Mouse (Mus musculus) forebrain, embryonic 12.5 days (tissue): ENCODE data around the gene Dlst. TPM values are rescaled to one million over a fixed set of nuclear protein-coding genes. Genes with fewer than 3 reads are reported as not detected.
A peak's percentile ranks its signal among the peaks of the same experiment; 100 is the strongest.

Source experiments
- ATAC-seq: fragments of 200-750 bp; cut with Nextera tagmentation; 2 replicates; pipeline ENCODE4 v1.8.0; 2017; ENCODE audit warnings: moderate TSS enrichment; ENCODE audit not compliant: low FRiP score
- H3K27ac ChIP-seq: fragments of 300-500 bp; sonication (generic); 2 replicates; pipeline ENCODE4 v1.5.1; 2016; ENCODE audit warnings: mild to moderate bottlenecking
- H3K27me3 ChIP-seq: fragments of 300-500 bp; sonication (generic); 2 replicates; pipeline ENCODE4 v1.6.1; 2016; ENCODE audit warnings: mild to moderate bottlenecking
- H3K36me3 ChIP-seq: fragments of 300-500 bp; sonication (generic); replicated peaks from 2 replicates; pipeline ENCODE4 v1.6.1; 2016; ENCODE audit warnings: mild to moderate bottlenecking
- H3K4me1 ChIP-seq: fragments of 300-500 bp; sonication (generic); 2 replicates; pipeline ENCODE4 v1.6.1; 2016
- H3K4me2 ChIP-seq: fragments of 300-500 bp; sonication (generic); 2 replicates; pipeline ENCODE4 v1.6.1; 2016; ENCODE audit warnings: mild to moderate bottlenecking, moderate library complexity
- H3K4me3 ChIP-seq: fragments of 300-500 bp; sonication (generic); replicated peaks from 2 replicates; pipeline ENCODE4 v1.5.1; 2016; ENCODE audit warnings: mild to moderate bottlenecking
- H3K9ac ChIP-seq: fragments of 300-500 bp; sonication (generic); 2 replicates; pipeline ENCODE4 v1.6.1; 2016; ENCODE audit warnings: mild to moderate bottlenecking
- H3K9me3 ChIP-seq: fragments of 300-500 bp; sonication (generic); 2 replicates; pipeline ENCODE4 v1.6.1; 2016
- WGBS: fragments of 180-500 bp; shearing (Covaris S2); methylation state at CpG from one replicate; pipeline ENCODE4 v1.1.7; 2016; 5-methylcytosine and 5-hydroxymethylcytosine counted together
- polyA plus RNA-seq: library from polyadenylated mRNA; unstranded; fragments of >200 nt; fragmentation: Nextera tagmentation; extraction: Ambion mirVana; gene quantifications from 2 replicates; pipeline ENCODE4 v1.2.1, GENCODE M21; 2016

Dlst gene
- polyA plus RNA-seq, result 104 and 109 TPM in 2 replicates

DNA sequence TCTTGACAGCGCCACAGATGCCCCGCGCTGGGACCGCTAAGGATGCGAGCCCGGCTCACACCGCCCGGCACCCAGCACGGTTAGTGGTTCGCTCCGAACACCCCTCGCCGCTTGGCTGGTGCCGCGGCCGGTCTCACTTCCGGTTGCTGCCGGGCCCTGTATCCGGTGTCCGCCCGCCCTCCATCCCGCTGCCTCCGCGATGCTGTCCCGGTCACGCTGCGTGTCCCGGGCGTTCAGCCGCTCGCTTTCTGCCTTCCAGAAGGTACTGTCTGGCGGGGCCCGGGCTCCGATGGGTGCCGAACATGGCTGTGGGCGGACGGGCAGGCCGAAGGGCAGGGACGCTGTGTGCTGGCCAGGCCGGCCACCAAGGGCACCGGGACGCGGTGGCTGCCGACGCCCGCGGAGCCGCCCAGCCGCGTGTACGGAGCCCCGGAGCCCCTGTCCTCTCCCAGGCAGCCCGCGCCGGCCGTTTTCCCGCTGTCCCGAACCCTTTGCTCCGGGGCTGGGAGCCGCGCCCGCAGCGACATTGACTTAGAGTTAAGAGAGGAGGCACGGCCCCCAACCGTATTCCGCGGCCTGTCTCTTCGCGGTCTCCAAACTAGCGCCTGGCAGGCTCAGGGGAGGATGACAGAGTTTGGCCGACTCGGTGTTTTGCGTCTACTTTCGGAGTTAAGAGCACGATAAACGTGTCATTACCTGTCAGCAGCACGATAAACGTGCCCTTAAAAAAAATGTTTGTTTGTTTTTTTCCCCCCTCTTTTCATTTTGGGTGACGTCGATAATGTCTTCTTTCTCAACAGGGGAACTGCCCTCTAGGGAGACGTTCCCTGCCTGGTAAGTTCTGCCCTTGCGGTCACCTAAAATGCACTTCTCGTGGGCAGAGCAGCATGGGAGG lies at the start of gene Dlst, which contains the start of gene Prox2:
Gene Dlst, plus strand, starts transcription at position 136 of the 895 bp plus-strand sequence.
Gene Prox2, minus strand, starts transcription at position 62 of the 895 bp plus-strand sequence.
- Histone ChIP-seq H3K4me2 (peak within 1 kb of the TSS; percentile 90), H3K9ac (peak within 1 kb of the TSS; percentile 98), H3K4me3 (peak within 1 kb of the TSS; percentile 99), H3K36me3 (peaks cover 14% of the 10 kb centered on the region; the same call in 1 of the 2 replicates), H3K4me1 (peaks cover 39% of the 10 kb centered on the region), H3K9me3 (no peaks in the 10 kb centered on the region), H3K27ac (peak within 1 kb of the TSS; percentile 85), H3K27me3 (no peaks in the 10 kb centered on the region)
- ATAC-seq, result peak; percentile 97
- WGBS, result under 1% methylated on average over 83 of the region's 83 CpGs

DNA sequence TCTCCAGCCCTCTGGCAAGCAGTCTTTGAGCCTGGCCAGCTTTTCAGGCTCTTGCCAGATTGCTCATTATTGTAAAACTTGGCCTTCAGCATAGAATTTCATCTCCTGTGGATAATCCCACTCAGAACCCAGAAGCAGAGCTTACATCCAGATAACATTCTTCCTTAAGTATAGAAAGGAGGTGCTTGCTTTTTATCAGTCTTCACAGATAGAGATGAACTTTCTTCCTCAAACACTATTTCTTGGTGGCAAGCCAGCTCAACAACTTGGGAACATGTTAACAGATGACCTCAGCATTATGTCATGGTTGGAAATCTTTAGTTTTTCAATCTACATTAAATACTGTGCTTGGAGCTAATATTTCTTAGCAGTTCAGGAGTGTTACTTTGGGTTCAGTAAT lies 39.6 kb upstream of the Dlst start:
- no peak overlapping the region for H3K4me2 ChIP-seq
- ATAC-seq, result no peak
- no peaks in the 10 kb centered on the region for H3K9me3 ChIP-seq
- no peaks in the 10 kb centered on the region for H3K27me3 ChIP-seq
- H3K9ac ChIP-seq, result no peak overlapping the region
- no peaks in the 10 kb centered on the region for H3K4me1 ChIP-seq
- no peak overlapping the region for H3K4me3 ChIP-seq
- peaks cover 59% of the 10 kb centered on the region for H3K36me3 ChIP-seq
- no peak overlapping the region for H3K27ac ChIP-seq

DNA sequence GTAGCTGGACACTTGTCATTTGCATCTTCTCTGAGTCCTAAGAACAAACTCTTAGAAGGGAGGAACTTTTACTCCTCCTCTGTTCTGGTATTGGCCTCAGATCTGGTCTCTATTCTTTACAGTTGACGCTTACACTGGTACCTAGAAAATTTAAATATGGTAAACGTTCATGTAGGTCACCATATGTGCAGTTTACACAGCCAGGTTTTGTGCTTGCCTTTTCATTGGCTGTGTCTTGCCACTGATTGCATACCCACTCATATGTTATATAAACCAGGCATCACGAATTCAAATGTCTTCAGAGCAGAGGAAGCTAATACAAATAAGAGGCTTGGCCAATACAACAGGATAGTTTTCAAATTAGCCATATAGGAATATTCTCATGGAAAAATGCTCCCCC lies 33.5 kb upstream of the Dlst start:
- no peak overlapping the region for H3K9ac ChIP-seq
- H3K27me3 ChIP-seq, result no peaks in the 10 kb centered on the region
- H3K4me1 ChIP-seq, result no peaks in the 10 kb centered on the region
- no peak overlapping the region for H3K4me2 ChIP-seq
- H3K4me3 ChIP-seq, result no peak overlapping the region
- 94% methylated on average over 3 of the region's 3 CpGs for WGBS
- ATAC-seq, result no peak
- no peaks in the 10 kb centered on the region for H3K9me3 ChIP-seq
- H3K36me3 ChIP-seq, result peaks cover 29% of the 10 kb centered on the region
- H3K27ac ChIP-seq, result no peak overlapping the region

DNA sequence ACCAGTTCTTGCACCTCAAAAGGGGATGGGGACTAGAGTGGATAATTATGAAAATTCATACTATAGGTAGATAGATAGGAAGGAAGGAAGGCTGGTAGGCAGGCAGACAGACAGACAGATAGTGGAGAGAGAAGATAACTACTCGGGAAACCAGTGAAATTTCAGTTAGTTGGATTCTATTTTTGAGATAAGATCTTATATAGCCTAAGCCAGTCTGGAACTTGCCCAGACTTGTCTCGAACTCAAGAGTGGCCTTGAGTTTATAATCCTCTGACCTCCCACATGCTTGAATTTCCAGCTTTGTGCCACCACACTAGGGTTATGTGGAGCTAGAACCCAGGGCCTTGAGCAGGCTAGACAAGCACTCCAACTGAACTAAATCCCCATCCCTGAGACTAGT lies 26.4 kb upstream of the Dlst start:
- WGBS, result 92% methylated on average over 2 of the region's 2 CpGs
- Histone ChIP-seq H3K9ac (no peak overlapping the region), H3K36me3 (peaks cover 30% of the 10 kb centered on the region), H3K9me3 (0 out of 2 replicates have a peak, but pooled peaks cover 3% of the 10 kb centered on the region), H3K27me3 (no peaks in the 10 kb centered on the region), H3K4me1 (no peaks in the 10 kb centered on the region), H3K27ac (no peak overlapping the region), H3K4me3 (no peak overlapping the region), H3K4me2 (no peak overlapping the region)
- no peak for ATAC-seq

DNA sequence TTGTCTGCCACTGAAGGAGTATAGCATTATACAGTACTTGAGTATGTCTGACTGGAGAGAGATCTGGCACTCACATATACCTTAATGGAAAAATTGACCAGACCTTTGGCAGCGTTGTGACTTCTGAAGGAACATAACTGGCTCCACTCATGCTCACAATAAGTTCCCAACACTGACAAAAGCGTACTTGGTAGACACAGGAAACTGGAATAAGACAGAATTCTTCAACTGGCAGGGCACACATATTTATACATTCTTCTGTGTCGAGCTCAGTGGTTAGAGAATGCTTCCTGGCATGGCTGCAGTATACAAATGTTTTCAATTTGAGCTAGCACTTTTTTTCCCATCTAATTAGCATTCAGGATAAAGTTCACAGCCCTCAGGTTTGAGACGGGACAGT lies 25.7 kb upstream of the Dlst start:
- ATAC-seq, result no peak
- Histone ChIP-seq H3K4me2 (no peak overlapping the region), H3K9ac (no peak overlapping the region), H3K4me3 (no peak overlapping the region), H3K27me3 (no peaks in the 10 kb centered on the region), H3K9me3 (0 out of 2 replicates have a peak, but pooled peaks cover 3% of the 10 kb centered on the region), H3K36me3 (peaks cover 36% of the 10 kb centered on the region), H3K27ac (no peak overlapping the region), H3K4me1 (no peaks in the 10 kb centered on the region)
- WGBS, result 90% methylated on average over 4 of the region's 4 CpGs

DNA sequence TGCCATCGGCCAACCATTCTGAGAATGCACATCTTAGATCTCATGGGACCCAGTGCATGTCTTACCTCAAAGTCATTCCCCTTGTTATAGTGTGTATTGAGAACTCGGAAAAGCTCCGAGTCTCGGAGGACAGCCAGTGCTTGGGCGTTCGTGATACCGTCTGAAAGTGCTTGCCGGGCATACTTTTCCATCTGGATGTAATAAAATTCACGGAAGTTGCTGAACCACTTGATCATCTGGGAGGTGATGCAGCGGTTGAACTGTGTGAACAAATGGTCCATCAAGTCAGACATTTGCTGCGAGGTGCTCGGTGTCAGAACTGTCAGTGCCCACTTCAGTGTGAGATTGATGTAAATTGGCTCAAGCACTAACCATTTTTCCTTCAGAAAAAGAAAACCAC lies 22.8 kb upstream of the Dlst start:
- WGBS, result 95% methylated on average over 12 of the region's 12 CpGs
- Histone ChIP-seq H3K4me1 (no peaks in the 10 kb centered on the region), H3K4me2 (no peak overlapping the region), H3K4me3 (no peak overlapping the region), H3K36me3 (peaks cover 36% of the 10 kb centered on the region), H3K9ac (no peak overlapping the region), H3K27ac (no peak overlapping the region), H3K9me3 (0 out of 2 replicates have a peak, but pooled peaks cover 3% of the 10 kb centered on the region), H3K27me3 (no peaks in the 10 kb centered on the region)
- no peak for ATAC-seq

DNA sequence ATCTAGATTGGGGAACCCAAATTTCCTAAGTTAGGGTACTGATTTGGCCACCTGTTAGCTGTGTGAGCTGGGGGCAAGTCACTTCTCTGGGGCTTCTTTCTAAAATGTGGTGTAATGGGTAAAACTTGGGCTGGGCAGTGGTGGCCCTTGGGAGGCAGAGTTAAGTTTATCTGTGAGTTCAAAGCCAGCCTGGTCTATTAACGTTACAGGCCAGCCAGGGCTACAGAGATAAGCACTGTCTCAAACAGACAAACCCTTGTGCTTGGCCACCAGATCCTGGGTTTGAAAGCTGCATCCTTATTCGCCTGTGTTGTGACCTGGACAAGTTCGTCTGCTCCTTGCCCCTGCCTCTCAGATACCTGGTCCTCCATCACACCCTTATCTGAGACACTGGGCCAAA lies 19.4 kb upstream of the Dlst start:
- Histone ChIP-seq H3K4me3 (no peak overlapping the region), H3K27me3 (no peaks in the 10 kb centered on the region), H3K9ac (no peak overlapping the region), H3K27ac (no peak overlapping the region), H3K4me1 (peaks cover 3% of the 10 kb centered on the region), H3K9me3 (0 out of 2 replicates have a peak, but pooled peaks cover 3% of the 10 kb centered on the region), H3K36me3 (peaks cover 33% of the 10 kb centered on the region), H3K4me2 (no peak overlapping the region)
- 81% methylated on average over 3 of the region's 3 CpGs for WGBS
- ATAC-seq, result no peak

DNA sequence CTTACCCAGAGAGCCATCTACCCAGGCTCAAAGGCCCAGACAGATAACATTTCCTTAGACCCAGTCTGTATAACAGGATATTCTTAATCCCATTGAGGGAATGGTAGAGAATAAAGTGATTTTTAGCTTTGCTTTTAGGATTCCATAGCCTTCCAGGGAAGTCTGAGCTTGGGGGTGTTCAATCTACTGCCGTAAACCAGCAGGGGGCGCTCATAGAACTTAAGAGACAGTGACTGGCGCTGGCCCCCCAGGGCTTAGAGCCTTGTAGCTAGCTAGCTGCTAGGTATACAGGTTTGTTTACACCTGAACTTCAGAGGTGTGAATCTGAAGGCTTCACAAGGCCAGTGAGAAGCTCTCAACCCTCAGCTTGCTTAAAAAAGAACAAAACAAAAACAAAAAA lies 18.4 kb upstream of the Dlst start:
- 0 out of 2 replicates have a peak, but pooled peaks cover 3% of the 10 kb centered on the region for H3K9me3 ChIP-seq
- H3K36me3 ChIP-seq, result peaks cover 25% of the 10 kb centered on the region
- H3K9ac ChIP-seq, result no peak overlapping the region
- ATAC-seq, result no peak
- no peaks in the 10 kb centered on the region for H3K27me3 ChIP-seq
- H3K4me1 ChIP-seq, result peaks cover 3% of the 10 kb centered on the region
- H3K4me2 ChIP-seq, result no peak overlapping the region
- H3K4me3 ChIP-seq, result no peak overlapping the region
- 9% methylated on average over 3 of the region's 3 CpGs for WGBS
- H3K27ac ChIP-seq, result no peak overlapping the region

DNA sequence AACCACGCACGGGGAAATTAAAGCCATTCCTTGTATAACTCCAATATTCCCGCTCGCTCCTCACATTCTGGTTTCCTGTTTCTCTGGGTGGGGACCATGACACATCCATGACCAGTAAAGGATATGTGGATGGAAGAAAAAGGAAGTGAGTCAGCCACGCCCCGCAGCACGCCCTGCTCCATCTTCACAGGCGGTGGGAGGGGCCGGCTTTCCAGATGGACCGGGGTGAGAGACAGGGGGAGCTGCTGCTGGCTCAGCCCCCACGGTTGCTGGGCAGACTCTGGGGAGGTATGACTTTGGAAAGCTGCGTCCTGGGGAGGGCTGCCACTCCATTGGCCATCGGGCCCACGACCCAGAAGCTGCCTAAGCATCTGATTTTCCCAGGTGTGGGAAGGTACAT lies 16.6 kb upstream of the Dlst start:
- H3K4me1 ChIP-seq, result peaks cover 3% of the 10 kb centered on the region
- no peaks in the 10 kb centered on the region for H3K27me3 ChIP-seq
- 0 out of 2 replicates have a peak, but pooled peaks cover under 1% of the 10 kb centered on the region for H3K9me3 ChIP-seq
- H3K27ac ChIP-seq, result no peak overlapping the region
- no peak overlapping the region for H3K4me2 ChIP-seq
- no peak for ATAC-seq
- H3K4me3 ChIP-seq, result no peak overlapping the region
- WGBS, result 43% methylated on average over 14 of the region's 14 CpGs
- H3K9ac ChIP-seq, result no peak overlapping the region
- peaks cover 7% of the 10 kb centered on the region for H3K36me3 ChIP-seq

DNA sequence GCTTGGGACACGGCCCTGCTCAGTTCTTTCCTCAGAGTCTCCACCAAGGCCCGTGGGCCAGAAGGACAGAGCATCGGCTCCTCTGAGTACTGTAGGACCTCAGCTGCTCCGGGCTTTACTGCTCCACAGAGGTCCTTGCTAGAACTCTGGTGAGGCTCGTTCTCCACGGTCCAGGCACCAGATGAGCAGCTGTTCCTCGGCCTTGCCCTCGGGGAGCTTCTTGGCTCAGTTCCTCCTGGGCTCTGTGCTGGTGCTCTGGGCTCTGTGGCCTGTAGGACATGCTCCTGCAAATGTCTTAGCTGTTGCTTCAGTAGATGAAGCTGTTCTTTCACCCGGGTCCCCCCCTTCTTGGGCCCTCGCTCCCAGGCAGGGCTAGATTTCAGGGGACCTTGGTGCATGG lies 15.9 kb upstream of the Dlst start:
- no peaks in the 10 kb centered on the region for H3K27me3 ChIP-seq
- no peaks in the 10 kb centered on the region for H3K9me3 ChIP-seq
- H3K27ac ChIP-seq, result no peak overlapping the region
- no peak overlapping the region for H3K4me2 ChIP-seq
- H3K36me3 ChIP-seq, result peaks cover 2% of the 10 kb centered on the region; the same call in 1 of the 2 replicates
- WGBS, result 84% methylated on average over 10 of the region's 10 CpGs
- H3K9ac ChIP-seq, result no peak overlapping the region
- no peak for ATAC-seq
- no peak overlapping the region for H3K4me3 ChIP-seq
- peaks cover 3% of the 10 kb centered on the region for H3K4me1 ChIP-seq

DNA sequence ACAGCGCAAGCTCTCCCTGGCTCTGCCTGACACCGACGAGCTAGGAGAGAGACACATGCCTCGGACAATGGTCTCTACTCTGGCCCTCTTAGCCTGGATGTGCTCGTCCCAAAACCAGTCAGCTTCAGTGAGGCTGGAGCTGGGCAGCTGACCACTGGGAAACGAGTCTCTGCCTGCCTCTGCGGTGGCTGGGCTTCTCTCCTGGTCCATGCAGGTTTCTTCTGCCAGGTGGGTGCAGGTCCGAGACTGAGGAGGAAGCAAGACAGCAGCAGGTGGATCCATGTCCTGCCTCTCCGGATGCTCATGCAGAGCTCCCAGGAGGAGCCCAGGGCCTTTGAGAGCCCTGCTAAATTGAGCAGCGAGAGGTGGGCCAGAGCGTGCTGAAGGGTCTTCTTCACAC lies 15.5 kb upstream of the Dlst start:
- no peak overlapping the region for H3K4me3 ChIP-seq
- no peaks in the 10 kb centered on the region for H3K9me3 ChIP-seq
- no peaks in the 10 kb centered on the region for H3K36me3 ChIP-seq
- WGBS, result 86% methylated on average over 11 of the region's 11 CpGs
- no peaks in the 10 kb centered on the region for H3K27me3 ChIP-seq
- no peak overlapping the region for H3K27ac ChIP-seq
- H3K4me2 ChIP-seq, result no peak overlapping the region
- H3K4me1 ChIP-seq, result peaks cover 3% of the 10 kb centered on the region
- ATAC-seq, result no peak
- no peak overlapping the region for H3K9ac ChIP-seq

DNA sequence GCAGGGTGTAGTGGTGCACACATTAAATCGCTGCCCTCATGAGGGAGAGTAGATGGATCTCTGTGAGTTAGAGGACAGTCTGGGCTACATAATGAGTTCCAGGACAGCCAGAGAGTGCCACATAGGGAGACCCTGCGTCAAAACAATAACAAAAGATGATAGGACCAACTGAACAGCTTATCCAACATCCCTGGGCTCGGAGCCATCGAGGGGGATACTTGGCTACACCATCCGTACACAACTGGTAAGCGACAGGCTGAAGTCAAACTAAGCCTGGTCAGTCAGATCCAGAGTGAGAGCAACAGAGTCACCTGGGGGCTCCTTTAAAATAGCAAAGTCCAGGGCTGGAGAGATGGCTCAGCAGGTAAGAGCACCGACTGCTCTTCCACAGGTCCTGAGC lies 14.8 kb upstream of the Dlst start:
- WGBS, result 86% methylated on average over 7 of the region's 7 CpGs
- Histone ChIP-seq H3K9me3 (no peaks in the 10 kb centered on the region), H3K9ac (no peak overlapping the region), H3K4me3 (no peak overlapping the region), H3K36me3 (no peaks in the 10 kb centered on the region), H3K27me3 (no peaks in the 10 kb centered on the region), H3K4me1 (peaks cover 3% of the 10 kb centered on the region), H3K4me2 (no peak overlapping the region), H3K27ac (no peak overlapping the region)
- no peak for ATAC-seq

DNA sequence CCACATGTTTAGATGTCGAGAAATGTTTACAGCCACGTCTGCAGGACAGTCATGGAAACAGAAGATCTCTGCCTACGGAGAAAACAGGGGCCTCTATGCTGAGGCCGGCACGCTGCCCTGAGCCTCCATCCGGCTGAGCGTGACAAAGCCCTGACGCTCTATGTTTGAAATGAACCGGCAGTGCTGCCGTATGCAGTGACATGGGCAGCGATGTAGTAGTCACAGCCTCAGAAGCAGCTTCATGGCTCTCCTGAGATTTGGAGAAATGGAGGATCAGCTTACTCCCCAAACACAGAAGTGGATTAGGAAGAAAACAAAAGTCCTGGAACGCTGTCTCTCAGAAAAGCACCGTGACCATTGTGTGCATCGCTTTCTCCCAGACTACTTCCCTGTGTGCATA lies 9.6 kb upstream of the Dlst start:
- no peak for ATAC-seq
- no peak overlapping the region for H3K9ac ChIP-seq
- no peak overlapping the region for H3K4me2 ChIP-seq
- no peaks in the 10 kb centered on the region for H3K9me3 ChIP-seq
- H3K27me3 ChIP-seq, result no peaks in the 10 kb centered on the region
- 61% methylated on average over 14 of the region's 14 CpGs for WGBS
- no peak overlapping the region for H3K4me3 ChIP-seq
- no peaks in the 10 kb centered on the region for H3K36me3 ChIP-seq
- H3K4me1 ChIP-seq, result no peaks in the 10 kb centered on the region
- no peak overlapping the region for H3K27ac ChIP-seq
